Mouse (Mus musculus) ES-Bruce4 (cell line): ENCODE results near the gene Cadps.

Source experiments
- CTCF ChIP-seq: IDR thresholded peaks from one replicate; pipeline ENCODE4 v1.8.1; 2011; ENCODE audit warnings: low read depth, low read length
- EP300 ChIP-seq: IDR thresholded peaks from 2 replicates; pipeline ENCODE4 v1.6.1; 2011; ENCODE audit warnings: low read depth, low read length; ENCODE audit not compliant: insufficient read depth

DNA sequence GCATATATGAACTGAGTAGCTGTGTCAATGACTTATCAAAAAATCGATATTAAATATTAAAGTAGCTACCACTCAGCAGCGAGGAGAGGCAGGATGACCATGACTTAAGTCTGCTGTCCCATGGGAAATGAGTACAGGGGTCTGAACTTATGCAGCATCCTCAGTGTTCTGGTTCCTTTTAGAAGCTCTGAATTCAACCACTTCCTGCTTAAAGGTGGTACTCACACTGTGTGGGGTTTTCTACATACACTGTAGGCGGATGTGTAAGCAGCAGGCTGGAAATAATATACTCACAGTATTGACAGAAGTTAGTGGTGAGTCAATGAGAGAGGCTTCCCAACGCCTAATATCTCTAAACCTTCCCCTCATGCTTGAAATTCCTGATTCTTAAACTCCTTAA, 215.9 kb downstream of the Cadps start:
- no peak for TF ChIP-seq CTCF
- no peak for TF ChIP-seq EP300
